Mouse (Mus musculus): ENCODE data around the gene Prox2. TPM values are rescaled to one million over a fixed set of nuclear protein-coding genes. Genes with fewer than 3 reads are reported as not detected.
A peak's percentile ranks its signal among the peaks of the same experiment; 100 is the strongest.

The Prox2 gene
- polyA plus RNA-seq (2014; fragmentation: Nextera tagmentation; extraction: Ambion mirVana): 2.9 and 3.9 TPM in 2 replicates

DNA sequence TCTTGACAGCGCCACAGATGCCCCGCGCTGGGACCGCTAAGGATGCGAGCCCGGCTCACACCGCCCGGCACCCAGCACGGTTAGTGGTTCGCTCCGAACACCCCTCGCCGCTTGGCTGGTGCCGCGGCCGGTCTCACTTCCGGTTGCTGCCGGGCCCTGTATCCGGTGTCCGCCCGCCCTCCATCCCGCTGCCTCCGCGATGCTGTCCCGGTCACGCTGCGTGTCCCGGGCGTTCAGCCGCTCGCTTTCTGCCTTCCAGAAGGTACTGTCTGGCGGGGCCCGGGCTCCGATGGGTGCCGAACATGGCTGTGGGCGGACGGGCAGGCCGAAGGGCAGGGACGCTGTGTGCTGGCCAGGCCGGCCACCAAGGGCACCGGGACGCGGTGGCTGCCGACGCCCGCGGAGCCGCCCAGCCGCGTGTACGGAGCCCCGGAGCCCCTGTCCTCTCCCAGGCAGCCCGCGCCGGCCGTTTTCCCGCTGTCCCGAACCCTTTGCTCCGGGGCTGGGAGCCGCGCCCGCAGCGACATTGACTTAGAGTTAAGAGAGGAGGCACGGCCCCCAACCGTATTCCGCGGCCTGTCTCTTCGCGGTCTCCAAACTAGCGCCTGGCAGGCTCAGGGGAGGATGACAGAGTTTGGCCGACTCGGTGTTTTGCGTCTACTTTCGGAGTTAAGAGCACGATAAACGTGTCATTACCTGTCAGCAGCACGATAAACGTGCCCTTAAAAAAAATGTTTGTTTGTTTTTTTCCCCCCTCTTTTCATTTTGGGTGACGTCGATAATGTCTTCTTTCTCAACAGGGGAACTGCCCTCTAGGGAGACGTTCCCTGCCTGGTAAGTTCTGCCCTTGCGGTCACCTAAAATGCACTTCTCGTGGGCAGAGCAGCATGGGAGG lies at the start of gene Prox2, which contains the start of gene Dlst:
Prox2 (minus strand) TSS at position 62 of the 895 bp plus-strand sequence.
Dlst (plus strand) TSS at position 136 of the 895 bp plus-strand sequence.
- WGBS: under 1% methylated on average over 35 of the region's 83 CpGs
- H3K4me2 ChIP-seq (ENCODE audit: low read depth, low read length): peak within 1 kb of the TSS; percentile 71
- DNase-seq (ENCODE audit: low spot score) (peak; percentile 91), ATAC-seq (ENCODE audit: low read depth) (peak; percentile 95)
- no peaks in the 10 kb centered on the region for H3K36me3 ChIP-seq (ENCODE audit: control insufficient read depth, insufficient read depth, low read length)
- no peaks in the 10 kb centered on the region for H3K9me3 ChIP-seq (ENCODE audit: control insufficient read depth, low read length)
- H3K4me1 ChIP-seq (ENCODE audit: control insufficient read depth, insufficient read depth, low read length): peaks cover 27% of the 10 kb centered on the region
- H3K27ac ChIP-seq (replicated peaks; ENCODE audit: low read depth, low read length): peak within 1 kb of the TSS; percentile 86
- no peaks in the 10 kb centered on the region for H3K27me3 ChIP-seq (replicated peaks; ENCODE audit: control insufficient read depth, insufficient read depth, low read length)
- peak within 1 kb of the TSS; percentile 96 for H3K4me3 ChIP-seq (ENCODE audit: low read depth, low read length)
- peak within 1 kb of the TSS; percentile 96 for H3K9ac ChIP-seq (ENCODE audit: low read depth, low read length)

DNA sequence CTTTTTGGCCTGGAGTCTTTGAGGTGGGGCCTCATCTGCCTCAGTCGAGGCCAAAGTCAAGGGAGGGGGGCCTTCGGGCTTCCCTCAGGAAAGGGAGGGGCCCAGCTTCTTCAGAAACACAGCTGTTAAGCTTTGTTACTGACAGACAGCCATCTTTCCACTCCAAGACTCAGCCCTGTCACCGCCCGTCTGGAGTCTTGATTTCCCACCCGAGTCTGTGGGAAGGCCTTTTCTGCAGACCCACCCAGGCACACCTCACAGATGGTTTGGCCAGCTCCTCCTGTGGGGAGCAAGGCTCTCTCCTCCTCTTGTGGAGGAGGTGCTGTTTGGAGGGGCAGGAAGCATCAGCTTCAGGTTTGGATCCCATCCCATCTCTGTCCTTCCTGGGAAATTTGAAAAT lies 49.0 kb upstream of the Prox2 start:
- Histone ChIP-seq H3K9me3 (ENCODE audit: control insufficient read depth, low read length) (no peaks in the 10 kb centered on the region), H3K9ac (ENCODE audit: low read depth, low read length) (no peak overlapping the region), H3K4me3 (ENCODE audit: low read depth, low read length) (no peak overlapping the region), H3K27me3 (replicated peaks; ENCODE audit: control insufficient read depth, insufficient read depth, low read length) (no peaks in the 10 kb centered on the region), H3K4me1 (ENCODE audit: control insufficient read depth, insufficient read depth, low read length) (no peaks in the 10 kb centered on the region), H3K36me3 (ENCODE audit: control insufficient read depth, insufficient read depth, low read length) (no peaks in the 10 kb centered on the region), H3K4me2 (ENCODE audit: low read depth, low read length) (no peak overlapping the region), H3K27ac (replicated peaks; ENCODE audit: low read depth, low read length) (peak overlapping the region; percentile 15; the same call in 1 of the 2 replicates)
- WGBS: 57% methylated on average over 5 of the region's 5 CpGs
- DNase-seq (ENCODE audit: low spot score): peak; percentile 41
- ATAC-seq (ENCODE audit: low read depth): no peak

DNA sequence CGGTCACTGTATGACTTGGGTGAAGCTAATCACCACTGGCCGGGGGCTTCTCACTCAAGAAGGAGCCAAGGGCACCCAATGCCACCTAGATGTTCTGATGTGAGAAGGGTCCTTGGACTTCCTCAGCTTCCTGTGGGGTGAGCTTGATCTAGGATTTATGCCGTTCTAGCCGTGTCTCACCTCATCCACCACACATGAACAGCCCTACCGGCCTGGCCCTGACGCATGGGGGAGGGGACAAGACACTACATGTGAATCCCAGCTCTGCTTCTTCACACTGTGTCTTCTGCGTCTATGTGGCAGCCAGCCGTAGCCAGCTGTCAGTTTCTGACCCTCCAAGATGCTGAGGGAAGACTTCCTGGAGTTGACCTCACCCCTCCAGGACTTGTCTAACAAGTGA lies 48.2 kb upstream of the Prox2 start:
- H3K27ac ChIP-seq (replicated peaks; ENCODE audit: low read depth, low read length): no peak overlapping the region
- H3K4me1 ChIP-seq (ENCODE audit: control insufficient read depth, insufficient read depth, low read length): no peaks in the 10 kb centered on the region
- H3K27me3 ChIP-seq (replicated peaks; ENCODE audit: control insufficient read depth, insufficient read depth, low read length): no peaks in the 10 kb centered on the region
- no peak overlapping the region for H3K9ac ChIP-seq (ENCODE audit: low read depth, low read length)
- H3K4me3 ChIP-seq (ENCODE audit: low read depth, low read length): no peak overlapping the region
- ATAC-seq (ENCODE audit: low read depth) (no peak), DNase-seq (ENCODE audit: low spot score) (no peak)
- 91% methylated on average over 8 of the region's 8 CpGs for WGBS
- H3K9me3 ChIP-seq (ENCODE audit: control insufficient read depth, low read length): no peaks in the 10 kb centered on the region
- no peak overlapping the region for H3K4me2 ChIP-seq (ENCODE audit: low read depth, low read length)
- H3K36me3 ChIP-seq (ENCODE audit: control insufficient read depth, insufficient read depth, low read length): no peaks in the 10 kb centered on the region

DNA sequence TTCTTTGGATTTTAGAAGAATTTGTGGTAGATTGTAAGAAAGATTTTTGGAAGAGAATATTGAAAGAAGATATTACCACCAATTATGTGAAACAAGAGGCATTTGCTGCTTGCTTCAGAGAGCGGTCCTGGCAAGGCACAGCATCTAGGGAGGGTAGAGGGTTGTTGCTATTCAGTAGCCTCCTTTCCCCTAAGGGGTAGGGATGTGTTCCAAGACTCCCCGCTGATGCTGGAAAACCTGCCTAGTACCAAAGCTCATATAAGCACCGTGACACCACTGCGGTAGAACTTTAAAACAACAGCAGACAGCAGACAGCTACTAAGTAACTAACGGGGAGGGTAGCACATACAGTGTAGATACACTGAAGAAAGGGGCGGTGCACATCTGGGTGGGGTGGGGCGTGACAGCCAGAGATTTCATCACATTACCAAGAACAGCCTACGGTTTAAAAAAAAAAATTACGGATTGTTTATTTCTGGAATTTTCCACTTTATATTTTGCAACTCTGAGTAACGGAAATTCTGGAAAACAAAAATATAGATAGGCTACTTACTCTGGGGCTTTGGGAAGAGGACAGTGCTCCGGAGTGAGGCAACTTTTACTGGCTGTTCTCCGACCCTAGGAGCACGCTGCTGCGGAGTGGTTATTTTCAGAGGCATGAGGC lies 47.4 kb upstream of the Prox2 start:
- Histone ChIP-seq H3K4me3 (ENCODE audit: low read depth, low read length) (no peak overlapping the region), H3K9me3 (ENCODE audit: control insufficient read depth, low read length) (no peaks in the 10 kb centered on the region), H3K36me3 (ENCODE audit: control insufficient read depth, insufficient read depth, low read length) (no peaks in the 10 kb centered on the region), H3K4me1 (ENCODE audit: control insufficient read depth, insufficient read depth, low read length) (no peaks in the 10 kb centered on the region), H3K4me2 (ENCODE audit: low read depth, low read length) (no peak overlapping the region), H3K9ac (ENCODE audit: low read depth, low read length) (no peak overlapping the region), H3K27ac (replicated peaks; ENCODE audit: low read depth, low read length) (no peak overlapping the region), H3K27me3 (replicated peaks; ENCODE audit: control insufficient read depth, insufficient read depth, low read length) (no peaks in the 10 kb centered on the region)
- ATAC-seq (ENCODE audit: low read depth) (0 out of 2 replicates have a peak, but pooled peaks have one; percentile 26), DNase-seq (ENCODE audit: low spot score) (peak; percentile 67)
- 80% methylated on average over 14 of the region's 14 CpGs for WGBS

DNA sequence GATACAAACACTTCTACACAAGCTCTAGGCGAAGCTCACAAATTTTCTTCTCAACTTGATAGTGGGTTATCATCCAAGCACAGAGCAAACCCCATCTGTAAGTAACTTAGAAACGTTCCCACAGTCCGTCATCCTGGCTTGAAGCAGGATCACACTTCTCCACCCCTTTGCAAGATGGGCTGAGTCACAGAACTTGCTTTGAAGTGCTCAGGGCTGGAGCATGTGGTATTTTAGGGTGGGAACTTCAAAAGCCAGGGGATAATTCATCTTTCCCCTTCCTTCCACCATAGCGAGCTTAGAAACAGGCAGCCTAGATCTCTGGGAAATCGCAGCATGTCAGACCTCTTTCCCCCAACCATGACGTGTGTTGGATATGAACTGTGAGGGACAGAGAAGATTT lies 45.8 kb upstream of the Prox2 start:
- Histone ChIP-seq H3K9me3 (ENCODE audit: control insufficient read depth, low read length) (no peaks in the 10 kb centered on the region), H3K4me2 (ENCODE audit: low read depth, low read length) (no peak overlapping the region), H3K4me3 (ENCODE audit: low read depth, low read length) (no peak overlapping the region), H3K27me3 (replicated peaks; ENCODE audit: control insufficient read depth, insufficient read depth, low read length) (peaks cover 4% of the 10 kb centered on the region; the same call in 1 of the 2 replicates), H3K36me3 (ENCODE audit: control insufficient read depth, insufficient read depth, low read length) (no peaks in the 10 kb centered on the region), H3K27ac (replicated peaks; ENCODE audit: low read depth, low read length) (no peak overlapping the region), H3K9ac (ENCODE audit: low read depth, low read length) (no peak overlapping the region), H3K4me1 (ENCODE audit: control insufficient read depth, insufficient read depth, low read length) (no peaks in the 10 kb centered on the region)
- WGBS: 33% methylated on average over 6 of the region's 6 CpGs
- ATAC-seq (ENCODE audit: low read depth) (peak; percentile 30; the same call in 1 of the 2 replicates), DNase-seq (ENCODE audit: low spot score) (peak; percentile 66)

DNA sequence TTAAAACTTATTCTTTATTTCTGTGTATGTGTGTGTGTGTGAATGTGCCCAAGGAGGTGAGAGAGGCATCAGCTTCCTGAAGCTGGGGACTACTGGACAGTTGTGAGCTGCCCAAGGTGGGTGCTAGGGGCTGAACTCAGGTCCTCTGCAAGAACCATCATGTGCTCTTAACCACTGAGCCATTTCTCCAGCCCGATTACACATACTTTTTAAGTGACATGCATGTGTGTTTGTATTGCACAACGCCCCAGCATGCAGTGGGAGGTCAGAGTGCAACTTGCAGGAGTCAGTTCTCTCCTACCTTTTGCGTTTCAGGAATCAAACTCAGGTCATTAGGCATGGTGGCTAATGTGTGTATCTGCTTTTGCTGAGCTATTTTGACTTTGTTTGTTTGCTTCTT lies 42.5 kb upstream of the Prox2 start:
- no peaks in the 10 kb centered on the region for H3K9me3 ChIP-seq (ENCODE audit: control insufficient read depth, low read length)
- H3K27me3 ChIP-seq (replicated peaks; ENCODE audit: control insufficient read depth, insufficient read depth, low read length): peaks cover 16% of the 10 kb centered on the region; the same call in 1 of the 2 replicates
- no peak overlapping the region for H3K9ac ChIP-seq (ENCODE audit: low read depth, low read length)
- no peaks in the 10 kb centered on the region for H3K4me1 ChIP-seq (ENCODE audit: control insufficient read depth, insufficient read depth, low read length)
- no peak overlapping the region for H3K4me3 ChIP-seq (ENCODE audit: low read depth, low read length)
- H3K36me3 ChIP-seq (ENCODE audit: control insufficient read depth, insufficient read depth, low read length): no peaks in the 10 kb centered on the region
- H3K4me2 ChIP-seq (ENCODE audit: low read depth, low read length): no peak overlapping the region
- H3K27ac ChIP-seq (replicated peaks; ENCODE audit: low read depth, low read length): no peak overlapping the region
- WGBS: 65% methylated on average over 3 of the region's 3 CpGs
- no peak for DNase-seq (ENCODE audit: low spot score)
- no peak for ATAC-seq (ENCODE audit: low read depth)

DNA sequence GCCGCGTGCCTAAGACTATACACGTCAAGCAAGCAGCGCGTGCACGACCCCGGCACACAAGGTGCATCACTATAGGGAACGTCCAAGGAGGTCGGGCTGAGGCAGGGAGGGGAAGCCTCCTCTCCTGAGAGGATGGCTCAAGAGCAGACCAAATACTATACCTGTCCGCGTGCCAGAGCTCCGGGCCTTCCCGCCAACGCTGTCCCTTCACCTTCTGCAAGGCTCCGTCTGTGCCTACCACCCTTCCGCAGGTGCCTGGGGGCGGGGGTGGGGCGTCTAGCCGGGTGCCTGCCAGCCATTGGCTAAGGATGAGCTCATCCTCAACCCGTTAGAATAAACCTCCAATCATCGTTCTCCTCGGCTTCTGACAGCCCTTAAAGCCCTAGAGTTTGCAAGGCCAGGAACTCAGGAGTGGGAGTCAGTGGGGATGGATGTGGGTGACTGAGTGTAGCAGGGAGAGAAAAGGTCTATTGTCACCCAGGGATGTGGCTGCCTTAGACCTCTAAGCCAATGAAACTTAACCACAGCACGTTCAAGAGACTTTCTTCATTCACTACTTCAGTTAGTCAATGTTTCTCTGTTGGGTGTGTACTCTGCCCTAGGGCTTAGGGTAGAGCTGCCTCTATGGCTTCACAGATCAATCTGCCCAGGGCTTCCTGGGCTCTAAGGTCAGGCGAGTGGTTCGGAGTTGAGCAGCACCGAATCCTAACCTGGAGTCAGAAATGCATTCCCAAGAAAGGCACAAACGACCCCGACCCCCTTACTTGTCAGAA lies 40.6 kb upstream of the Prox2 start, which contains the start of gene Rps6kl1:
Rps6kl1 (minus strand) TSS at position 263 of the 773 bp plus-strand sequence.
- DNase-seq (ENCODE audit: low spot score) (no peak), ATAC-seq (ENCODE audit: low read depth) (peak; percentile 91)
- 17% methylated on average over 27 of the region's 28 CpGs for WGBS
- Histone ChIP-seq H3K9ac (ENCODE audit: low read depth, low read length) (peak within 1 kb of the TSS; percentile 32; the same call in 1 of the 2 replicates), H3K36me3 (ENCODE audit: control insufficient read depth, insufficient read depth, low read length) (no peaks in the 10 kb centered on the region), H3K4me1 (ENCODE audit: control insufficient read depth, insufficient read depth, low read length) (0 out of 2 replicates have a peak, but pooled peaks cover 5% of the 10 kb centered on the region), H3K4me3 (ENCODE audit: low read depth, low read length) (peak within 1 kb of the TSS; percentile 28), H3K27me3 (replicated peaks; ENCODE audit: control insufficient read depth, insufficient read depth, low read length) (peaks cover 16% of the 10 kb centered on the region; the same call in 1 of the 2 replicates), H3K4me2 (ENCODE audit: low read depth, low read length) (peak within 1 kb of the TSS; percentile 41), H3K9me3 (ENCODE audit: control insufficient read depth, low read length) (no peaks in the 10 kb centered on the region), H3K27ac (replicated peaks; ENCODE audit: low read depth, low read length) (no peak within 1 kb of the TSS)
